Mouse (Mus musculus): ENCODE measurements around the gene Plekha6.

The Plekha6 gene

GRCm38 (mm10) chr1:133274163-133274562, 110.2 kb downstream of the Plekha6 start:
- no peak for DNase-seq (ENCODE audit: low spot score in 2 of 2)

DNA sequence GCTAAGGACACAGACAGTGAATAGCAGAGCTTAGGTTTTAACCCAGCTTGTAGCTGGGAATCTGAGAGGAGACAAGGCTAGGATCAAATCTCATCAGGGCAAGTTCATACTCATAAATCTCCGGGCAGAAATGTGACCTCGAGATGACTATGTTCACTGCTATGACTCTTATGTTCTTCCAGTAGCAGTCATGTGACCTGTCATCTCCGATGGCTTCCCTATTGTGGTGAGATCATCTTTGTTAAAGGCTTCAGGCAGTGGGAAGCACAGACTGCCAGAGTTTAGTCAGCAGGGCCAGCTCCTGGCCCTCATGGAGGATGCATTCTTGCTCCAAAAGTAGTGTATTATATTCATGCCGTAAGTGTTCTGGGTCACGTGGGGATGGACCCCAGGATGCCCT, 113.0 kb downstream of the Plekha6 start:
- peak in 1 of 2 experiments; percentile 19 for DNase-seq (ENCODE audit: low spot score in 2 of 2)

GRCm38 (mm10) chr1:133278539-133278938, 114.5 kb downstream of the Plekha6 start:
- DNase-seq (ENCODE audit: low spot score in 2 of 2) = no peak

GRCm38 (mm10) chr1:133278946-133279631, 115.1 kb downstream of the Plekha6 start:
- DNase-seq (ENCODE audit: low spot score in 2 of 2) = no peak

DNA sequence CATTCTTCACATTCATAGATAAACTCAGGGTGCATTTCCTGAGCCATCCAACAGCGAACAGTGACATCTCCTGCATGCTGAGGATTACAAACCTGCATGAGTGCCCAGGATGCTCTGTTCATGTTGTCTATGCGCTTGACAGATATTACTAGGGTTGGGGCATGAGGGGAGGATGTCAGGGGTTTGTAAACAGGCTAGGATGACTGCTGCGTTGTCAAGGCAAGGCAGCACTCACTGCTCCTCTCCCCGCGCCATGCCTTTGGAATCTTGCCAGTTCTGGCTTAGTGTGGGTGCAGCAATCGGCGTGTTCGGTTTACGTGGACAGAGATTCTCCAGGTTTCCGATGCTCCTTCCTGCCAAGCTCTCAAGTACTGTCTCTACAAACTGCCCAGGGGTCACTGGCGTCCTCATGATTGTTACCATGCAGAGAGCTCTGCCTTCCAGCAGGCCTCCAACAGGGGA, 115.7 kb downstream of the Plekha6 start:
- DNase-seq (ENCODE audit: low spot score in 2 of 2) = no peak

GRCm38 (mm10) chr1:133280537-133280936, 116.5 kb downstream of the Plekha6 start:
- no peak for DNase-seq (ENCODE audit: low spot score in 2 of 2)

GRCm38 (mm10) chr1:133285907-133286306, 121.9 kb downstream of the Plekha6 start:
- no peak for DNase-seq (ENCODE audit: low spot score in 2 of 2)

DNA sequence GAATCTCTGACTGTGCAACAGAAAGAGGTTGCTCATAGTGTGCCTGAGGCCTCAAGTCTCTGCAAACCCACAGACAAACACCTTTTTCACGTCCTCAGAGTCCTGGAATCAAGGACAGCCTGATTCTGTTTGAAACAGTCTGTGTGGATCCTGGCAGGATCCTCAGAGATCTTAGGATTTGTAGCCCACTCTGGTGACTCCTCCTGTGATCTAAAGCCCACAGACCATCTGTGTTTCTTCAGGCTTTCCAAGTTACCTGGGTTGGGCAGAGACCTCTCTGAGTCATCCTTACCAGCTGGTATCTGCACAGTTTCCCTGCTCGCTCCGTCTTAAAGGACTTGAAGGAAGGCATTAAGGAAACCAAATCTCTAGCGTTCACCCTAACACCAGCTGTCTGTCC, 123.0 kb downstream of the Plekha6 start:
- DNase-seq (ENCODE audit: low spot score in 2 of 2) = no peak

DNA sequence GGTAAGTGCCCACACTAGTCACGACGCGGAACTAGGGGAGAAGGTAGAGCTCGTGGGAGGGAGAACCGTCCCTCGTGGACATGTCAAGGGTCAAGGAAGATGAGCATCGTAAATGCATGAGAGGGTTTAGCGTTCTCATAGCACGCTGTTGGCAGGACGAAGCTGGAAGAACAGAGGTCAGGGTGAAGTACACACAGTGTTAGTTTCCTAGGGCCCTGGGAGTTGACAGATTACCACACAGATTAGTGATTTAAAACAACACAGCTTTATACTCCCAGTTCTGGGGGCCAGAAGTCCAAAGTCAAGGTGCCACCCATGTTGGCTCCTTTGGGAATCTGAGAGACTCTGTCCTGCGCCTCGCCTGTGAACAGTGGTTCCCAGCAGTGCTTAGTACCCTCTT, 123.9 kb downstream of the Plekha6 start:
- DNase-seq (ENCODE audit: low spot score in 2 of 2) = no peak

GRCm38 (mm10) chr1:133291888-133292287, 127.9 kb downstream of the Plekha6 start:
- no peak for DNase-seq (ENCODE audit: low spot score in 2 of 2)

- DNase-seq (ENCODE audit: low spot score in 2 of 2) = no peak
Measured at GRCm38 (mm10) chr1:133292608-133293007, 128.6 kb downstream of the Plekha6 start.

- DNase-seq (ENCODE audit: low spot score in 2 of 2) = peak; percentile 66 to 80
Measured at GRCm38 (mm10) chr1:133296376-133296775, 132.4 kb downstream of the Plekha6 start.

DNA sequence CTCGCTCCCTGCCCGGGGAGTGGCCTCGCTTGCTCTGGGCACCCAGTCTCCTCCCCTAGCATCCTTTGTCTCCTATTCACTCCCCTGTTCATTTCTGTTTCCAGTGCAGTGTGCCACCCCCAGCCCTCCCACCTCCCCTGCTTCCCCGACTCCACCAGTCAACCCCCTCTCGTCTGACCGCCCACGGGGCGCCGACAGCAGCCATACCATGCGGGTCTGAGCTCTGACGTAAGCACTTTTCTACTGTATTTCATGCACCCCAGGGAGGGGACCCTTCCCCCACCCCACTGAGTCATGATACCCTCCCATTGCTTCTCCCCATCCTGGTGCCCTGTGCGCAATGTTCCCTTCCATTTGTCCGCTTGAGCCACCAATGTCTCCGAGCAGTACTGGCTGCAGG, 134.8 kb downstream of the Plekha6 start:
- DNase-seq (ENCODE audit: low spot score in 2 of 2) = no peak

DNA sequence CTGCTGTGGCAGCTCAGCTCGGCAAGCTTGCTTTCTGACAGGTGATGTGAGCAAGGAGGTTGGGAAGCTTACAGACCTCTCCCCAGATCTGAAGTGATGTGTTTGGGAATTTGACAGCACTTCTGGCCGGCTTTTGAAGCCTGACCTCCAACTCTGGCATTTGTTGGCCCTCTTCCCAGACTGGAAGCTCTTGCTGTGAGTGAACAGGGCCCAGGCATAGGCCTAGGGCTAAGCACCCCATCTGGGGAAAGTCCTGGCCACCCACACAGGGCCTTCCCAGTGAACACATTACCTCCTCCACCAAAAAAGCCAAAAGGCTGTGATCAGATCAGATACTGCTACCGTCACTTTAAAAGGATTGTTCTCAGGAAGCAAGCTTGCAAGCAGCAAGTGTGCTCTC, 138.5 kb downstream of the Plekha6 start:
- peak; percentile 40 to 65 for DNase-seq (ENCODE audit: low spot score in 2 of 2)

DNA sequence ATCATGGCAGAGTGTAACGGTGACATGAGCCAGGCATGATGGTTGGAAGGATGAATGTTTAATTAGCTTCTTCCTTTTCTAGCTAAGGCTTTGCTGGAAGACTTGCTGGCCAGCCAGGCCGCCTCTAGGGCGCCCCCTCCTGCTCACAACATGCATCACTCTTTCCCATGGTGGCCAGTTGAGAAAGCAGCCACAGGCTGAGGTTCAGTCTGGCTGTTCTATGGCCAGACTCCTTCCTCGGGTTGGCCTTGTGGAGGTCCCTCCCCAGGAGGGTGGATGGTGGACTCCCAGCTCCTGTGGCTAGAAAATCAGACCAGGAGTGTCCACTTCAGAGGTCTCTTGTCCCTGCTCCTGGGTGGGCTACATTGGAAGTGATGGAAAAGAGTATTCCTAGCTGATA, 142.8 kb downstream of the Plekha6 start:
- DNase-seq (ENCODE audit: low spot score in 2 of 2) = peak; percentile 32 to 77

DNA sequence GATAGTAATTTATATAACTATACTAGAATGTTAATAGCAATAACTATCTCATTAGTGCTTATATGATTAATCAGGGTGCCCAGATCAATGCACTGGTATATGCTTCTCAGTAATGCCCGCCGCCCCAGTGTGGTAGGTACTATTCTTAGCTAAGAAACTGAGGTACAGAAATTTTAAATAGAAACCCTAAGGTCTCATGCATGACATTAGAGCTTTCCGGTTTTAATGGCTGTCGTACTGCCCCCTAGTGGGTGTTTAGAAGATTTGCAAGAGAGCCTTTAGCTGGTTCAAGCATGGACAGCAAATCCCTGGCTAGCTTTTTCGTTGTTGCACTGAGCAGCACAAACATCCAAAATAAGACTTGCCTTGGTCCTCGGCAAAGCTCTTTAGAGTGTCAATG, 143.3 kb downstream of the Plekha6 start:
- DNase-seq (ENCODE audit: low spot score in 2 of 2) = peak in 1 of 2 experiments; percentile 44

DNA sequence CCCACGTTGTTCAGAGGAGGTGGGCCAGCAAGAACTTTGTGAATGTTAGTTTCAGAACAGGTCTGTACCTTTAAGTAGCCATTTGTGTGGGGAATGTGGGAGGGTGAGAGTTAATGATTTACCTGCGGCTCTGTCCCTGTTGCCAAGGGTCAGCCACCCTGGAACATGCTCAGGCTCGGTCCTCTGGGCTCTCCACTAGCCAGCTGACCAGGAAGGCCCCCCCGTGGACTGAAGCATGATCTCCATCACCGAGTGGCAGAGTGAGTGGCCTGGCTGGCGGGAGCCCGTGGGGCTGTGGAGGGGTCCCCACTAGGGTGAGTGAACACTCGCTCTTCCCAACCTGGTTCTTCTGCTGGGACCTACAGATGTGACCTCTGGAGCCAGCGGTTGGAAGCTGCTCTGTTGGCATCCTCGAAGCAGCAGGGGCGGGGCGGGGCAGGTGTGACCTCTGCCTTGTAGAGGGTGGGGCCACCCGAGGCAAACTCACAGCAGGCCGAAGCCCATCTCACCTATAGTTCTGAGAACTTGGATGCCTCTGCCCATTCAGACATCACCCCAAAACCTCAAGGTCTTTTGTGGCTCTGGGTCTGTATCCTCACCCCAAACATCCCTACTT, 145.8 kb downstream of the Plekha6 start, which contains the start of gene Golt1a:
Gene Golt1a (plus strand): TSS at position 149 of the 616 bp plus-strand sequence.
- DNase-seq (ENCODE audit: low spot score in 2 of 2) = no peak

GRCm38 (mm10) chr1:133311240-133311639, 147.2 kb downstream of the Plekha6 start:
- DNase-seq (ENCODE audit: low spot score in 2 of 2) = no peak

DNA sequence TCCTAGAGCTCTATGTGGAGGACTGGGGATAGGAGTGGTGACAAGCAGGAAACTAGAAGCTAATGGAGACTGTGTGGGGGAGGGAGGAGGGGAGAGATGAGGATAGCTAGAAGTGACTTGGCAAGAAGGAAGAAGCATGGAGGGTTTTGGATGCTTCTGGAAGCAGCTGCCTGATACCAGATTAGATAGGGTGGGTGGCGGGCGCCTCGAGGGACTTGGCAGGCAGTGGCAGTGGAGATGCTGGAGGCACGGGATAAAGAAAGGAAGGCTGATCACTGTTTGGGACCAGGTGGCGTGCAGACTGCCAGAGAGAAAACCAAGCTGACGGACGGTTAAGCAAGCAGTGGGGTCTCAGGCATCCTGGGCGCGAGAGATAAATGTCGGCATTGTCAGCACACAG, 147.9 kb downstream of the Plekha6 start:
- no peak for DNase-seq (ENCODE audit: low spot score in 2 of 2)

GRCm38 (mm10) chr1:133314364-133314763, 150.4 kb downstream of the Plekha6 start:
- DNase-seq (ENCODE audit: low spot score in 2 of 2) = peak in 1 of 2 experiments; percentile 28

DNA sequence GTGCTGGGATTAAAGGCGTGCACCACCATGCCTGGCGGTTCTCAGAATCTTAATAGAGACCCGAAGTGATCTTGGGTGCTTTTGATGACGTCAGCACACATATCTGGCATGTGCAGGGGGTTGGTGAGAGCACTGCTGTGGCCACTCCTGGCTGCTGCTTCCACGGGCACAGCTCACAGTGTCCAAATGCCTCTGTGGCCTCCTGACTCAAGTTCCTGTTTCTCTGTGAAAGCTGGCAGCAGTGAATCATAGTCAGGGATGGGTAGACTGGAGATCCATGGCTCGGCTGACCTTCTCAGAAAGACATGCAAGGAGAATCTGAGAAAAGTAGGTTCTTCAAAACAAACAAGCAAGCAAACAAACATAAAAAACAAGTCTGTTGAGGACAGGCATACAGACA, 151.8 kb downstream of the Plekha6 start:
- no peak for DNase-seq (ENCODE audit: low spot score in 2 of 2)

- no peak for DNase-seq (ENCODE audit: low spot score in 2 of 2)
Measured at GRCm38 (mm10) chr1:133316577-133316976, 152.6 kb downstream of the Plekha6 start.

GRCm38 (mm10) chr1:133317149-133317548, 153.1 kb downstream of the Plekha6 start:
- no peak for DNase-seq (ENCODE audit: low spot score in 2 of 2)
